Mouse (Mus musculus) intestine, embryonic 16.5 days (tissue): ENCODE measurements around the gene Aup1. TPM values are rescaled to one million over a fixed set of nuclear protein-coding genes. Genes with fewer than 3 reads are reported as not detected.

ENCODE experiments used
- ATAC-seq: fragments of 200-750 bp; cut with Nextera tagmentation; 2 replicates; pipeline ENCODE4 v1.8.0; 2017; ENCODE audit warnings: moderate TSS enrichment, moderate library complexity
- H3K27ac ChIP-seq: fragments of 300-500 bp; sonication (generic); 2 replicates; pipeline ENCODE4 v1.5.1; 2014; ENCODE audit warnings: mild to moderate bottlenecking, low read length
- H3K27me3 ChIP-seq: fragments of 300-500 bp; sonication (generic); replicated peaks from 2 replicates; pipeline ENCODE4 v1.6.1; 2014; ENCODE audit warnings: low read length, control low read depth, mixed read lengths; ENCODE audit not compliant: control insufficient read depth, insufficient read depth
- H3K36me3 ChIP-seq: fragments of 300-500 bp; sonication (generic); 2 replicates; pipeline ENCODE4 v1.6.1; 2014; ENCODE audit warnings: low read length, control low read depth; ENCODE audit not compliant: control insufficient read depth, insufficient read depth
- H3K4me1 ChIP-seq: fragments of 300-500 bp; sonication (generic); 2 replicates; pipeline ENCODE4 v1.6.1; 2014; ENCODE audit warnings: low read length, control low read depth, mixed read lengths; ENCODE audit not compliant: control insufficient read depth, insufficient read depth
- H3K4me2 ChIP-seq: fragments of 300-500 bp; sonication (generic); 2 replicates; pipeline ENCODE4 v1.6.1; 2014; ENCODE audit warnings: low read depth, low read length, control low read depth
- H3K4me3 ChIP-seq: fragments of 300-500 bp; sonication (generic); 2 replicates; pipeline ENCODE4 v1.5.1; 2014; ENCODE audit warnings: mild to moderate bottlenecking, low read length
- H3K9ac ChIP-seq: fragments of 300-500 bp; sonication (generic); 2 replicates; pipeline ENCODE4 v1.6.1; 2014; ENCODE audit warnings: low read depth, low read length
- H3K9me3 ChIP-seq: fragments of 300-500 bp; sonication (generic); 2 replicates; pipeline ENCODE4 v1.6.1; 2016; ENCODE audit warnings: low read length, control low read depth; ENCODE audit not compliant: control insufficient read depth
- WGBS: fragments of 180-500 bp; shearing (Covaris S2); extraction: QIAGEN DNeasy Blood & Tissue Kit; methylation state at CpG from one replicate; pipeline ENCODE4 v1.1.7; 2014; 5-methylcytosine and 5-hydroxymethylcytosine counted together
- polyA plus RNA-seq: library from polyadenylated mRNA; unstranded; fragments of >200 nt; fragmentation: Nextera tagmentation; extraction: Ambion mirVana; gene quantifications from 2 replicates; pipeline ENCODE4 v1.2.1, GENCODE M21; 2015

The Aup1 gene
- polyA plus RNA-seq, 1 experiment from 2014 or later: 265 TPM

- Histone ChIP-seq H3K4me2 (0 out of 2 replicates have a peak overlapping the region, but pooled peaks have one; percentile 22), H3K9ac (no peak overlapping the region), H3K36me3 (no peaks in the 10 kb centered on the region), H3K9me3 (no peaks in the 10 kb centered on the region), H3K4me1 (peaks cover 14% of the 10 kb centered on the region), H3K27me3 (peaks cover 89% of the 10 kb centered on the region), H3K4me3 (peak overlapping the region; percentile 41), H3K27ac (peak overlapping the region; percentile 14; the same call in 1 of the 2 replicates)
- 1% methylated on average over 23 of the region's 24 CpGs for WGBS
- ATAC-seq: peak; percentile 52
Measured at GRCm38 (mm10) chr6:83071220-83071619, 16.9 kb downstream of the Aup1 start.

GRCm38 (mm10) chr6:83074979-83075378 lies 20.7 kb downstream of the Aup1 start:
- ATAC-seq: no peak
- Histone ChIP-seq H3K4me1 (peaks cover 19% of the 10 kb centered on the region), H3K4me2 (no peak overlapping the region), H3K9me3 (no peaks in the 10 kb centered on the region), H3K36me3 (no peaks in the 10 kb centered on the region), H3K27ac (no peak overlapping the region), H3K27me3 (peaks cover 54% of the 10 kb centered on the region), H3K9ac (no peak overlapping the region), H3K4me3 (no peak overlapping the region)
- WGBS: 13% methylated on average over 2 of the region's 2 CpGs

- Histone ChIP-seq H3K4me1 (peaks cover 8% of the 10 kb centered on the region; the same call in 1 of the 2 replicates), H3K9me3 (no peaks in the 10 kb centered on the region)
- under 1% methylated on average over 54 of the region's 54 CpGs for WGBS
Measured at GRCm38 (mm10) chr6:83077630-83078323, 23.5 kb downstream of the Aup1 start, which contains the start of gene Pcgf1. Gene Pcgf1 (plus strand): TSS chr6:83077869.

GRCm38 (mm10) chr6:83078324-83078858 lies 24.1 kb downstream of the Aup1 start:
- ATAC-seq: peak; percentile 95
- Histone ChIP-seq H3K4me3 (peak overlapping the region; percentile 85), H3K27me3 (peaks cover 30% of the 10 kb centered on the region), H3K4me1 (peaks cover 8% of the 10 kb centered on the region; the same call in 1 of the 2 replicates), H3K27ac (peak overlapping the region; percentile 78), H3K9ac (peak overlapping the region; percentile 88), H3K9me3 (no peaks in the 10 kb centered on the region), H3K4me2 (peak overlapping the region; percentile 85), H3K36me3 (peaks cover 4% of the 10 kb centered on the region)
- under 1% methylated on average over 46 of the region's 46 CpGs for WGBS

More at GRCm38 (mm10) chr6:83077630-83078323, 23.5 kb downstream of the Aup1 start, which contains the start of gene Pcgf1:
- peaks cover 4% of the 10 kb centered on the region for H3K36me3 ChIP-seq
- H3K9ac ChIP-seq: peak within 1 kb of the TSS; percentile 88
- ATAC-seq: peak; percentile 71
- peaks cover 29% of the 10 kb centered on the region for H3K27me3 ChIP-seq
- peak within 1 kb of the TSS; percentile 78 for H3K27ac ChIP-seq
- peak within 1 kb of the TSS; percentile 85 for H3K4me3 ChIP-seq
- H3K4me2 ChIP-seq: peak within 1 kb of the TSS; percentile 97

GRCm38 (mm10) chr6:83080210-83080609 lies 25.9 kb downstream of the Aup1 start:
- Histone ChIP-seq H3K9me3 (no peaks in the 10 kb centered on the region), H3K27me3 (peaks cover 33% of the 10 kb centered on the region), H3K36me3 (peaks cover 4% of the 10 kb centered on the region), H3K27ac (no peak overlapping the region), H3K4me2 (no peak overlapping the region), H3K9ac (no peak overlapping the region), H3K4me3 (no peak overlapping the region), H3K4me1 (peaks cover 8% of the 10 kb centered on the region; the same call in 1 of the 2 replicates)
- ATAC-seq: no peak
- WGBS: 89% methylated on average over 5 of the region's 5 CpGs

GRCm38 (mm10) chr6:83083497-83083896 lies 29.2 kb downstream of the Aup1 start:
- no peak overlapping the region for H3K27ac ChIP-seq
- H3K4me2 ChIP-seq: no peak overlapping the region
- no peak for ATAC-seq
- peaks cover 25% of the 10 kb centered on the region for H3K4me1 ChIP-seq
- H3K9ac ChIP-seq: no peak overlapping the region
- H3K4me3 ChIP-seq: no peak overlapping the region
- H3K27me3 ChIP-seq: peaks cover 58% of the 10 kb centered on the region
- no peaks in the 10 kb centered on the region for H3K9me3 ChIP-seq
- peaks cover 4% of the 10 kb centered on the region for H3K36me3 ChIP-seq
- 35% methylated on average over 5 of the region's 5 CpGs for WGBS

- Histone ChIP-seq H3K4me1 (peaks cover 17% of the 10 kb centered on the region), H3K27ac (no peak overlapping the region)
Measured at GRCm38 (mm10) chr6:83084477-83084876, 30.2 kb downstream of the Aup1 start.

GRCm38 (mm10) chr6:83086121-83087035 lies 32.1 kb downstream of the Aup1 start, which contains the start of gene Lbx2:
Gene Lbx2 (plus strand): TSS chr6:83086367.
- Histone ChIP-seq H3K9ac (0 out of 2 replicates have a peak within 1 kb of the TSS, but pooled peaks have one; percentile 23), H3K27me3 (peaks cover 70% of the 10 kb centered on the region), H3K36me3 (peaks cover 4% of the 10 kb centered on the region), H3K4me3 (peak within 1 kb of the TSS; percentile 32), H3K9me3 (no peaks in the 10 kb centered on the region), H3K4me2 (peak within 1 kb of the TSS; percentile 33), H3K27ac (no peak within 1 kb of the TSS), H3K4me1 (peaks cover 16% of the 10 kb centered on the region)
- 4% methylated on average over 42 of the region's 42 CpGs for WGBS
- no peak for ATAC-seq

More at GRCm38 (mm10) chr6:83084477-83084876, 30.2 kb downstream of the Aup1 start:
- Histone ChIP-seq H3K9me3 (no peaks in the 10 kb centered on the region), H3K4me2 (no peak overlapping the region), H3K4me3 (no peak overlapping the region), H3K27me3 (peaks cover 65% of the 10 kb centered on the region), H3K9ac (no peak overlapping the region), H3K36me3 (peaks cover 4% of the 10 kb centered on the region)
- WGBS: 15% methylated on average over 6 of the region's 6 CpGs
- ATAC-seq: no peak
